Mouse (Mus musculus) kidney, adult 8-10 months (tissue): ENCODE data around the gene Usp53.
"Not testable (repeated sequence)": the region's sequence is repeated elsewhere in the genome, so short reads cannot be mapped to it uniquely, and the experiment has no call there.

ENCODE experiments used
- DNase-seq, 2 experiments: peaks; one replicate each; pipeline ENCODE4 v3.0.0; 2022

The Usp53 gene

DNA sequence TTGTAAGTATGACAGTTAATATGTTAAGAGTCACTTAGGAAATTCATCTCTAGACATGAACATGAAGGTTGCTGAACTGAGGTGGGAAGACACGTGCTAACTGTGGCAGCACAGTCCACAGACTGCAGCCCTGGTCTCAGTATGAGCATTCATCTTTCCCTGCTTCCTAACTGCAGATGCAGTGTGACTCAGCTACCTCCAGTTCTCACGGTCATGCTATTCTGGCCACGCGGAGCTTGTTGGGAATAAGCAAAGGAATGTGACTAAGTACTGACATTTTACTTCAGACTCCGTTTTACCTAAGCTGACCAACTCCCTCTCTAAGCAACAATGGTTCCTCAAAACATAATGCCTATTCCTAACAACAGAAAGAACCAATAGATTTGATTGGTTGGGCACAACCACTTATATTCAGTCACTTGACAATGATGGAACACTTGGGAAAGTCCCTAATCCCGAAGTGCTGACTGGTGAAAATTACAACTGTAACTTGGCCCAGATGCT, 40.9 kb downstream of the Usp53 start:
- DNase-seq, result no peak

DNA sequence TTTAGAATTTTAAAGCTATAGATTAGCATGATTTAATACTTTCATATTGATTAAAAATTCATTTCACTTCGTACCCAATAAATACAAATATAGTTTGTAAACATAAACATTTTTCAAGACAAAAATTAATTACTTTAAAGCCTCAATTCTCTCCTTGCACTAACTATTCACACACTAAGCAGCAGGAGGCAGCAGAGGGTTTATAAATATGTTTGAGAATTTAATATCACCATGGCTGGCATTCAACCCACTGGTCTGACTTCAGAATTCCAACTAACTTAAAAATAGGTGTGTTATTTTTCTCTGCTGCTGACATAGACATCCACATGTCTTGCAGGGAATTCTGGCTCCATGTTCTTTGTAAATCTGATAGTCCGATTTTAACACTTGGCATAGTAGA, 45.1 kb downstream of the Usp53 start:
- DNase-seq, result no peak

DNA sequence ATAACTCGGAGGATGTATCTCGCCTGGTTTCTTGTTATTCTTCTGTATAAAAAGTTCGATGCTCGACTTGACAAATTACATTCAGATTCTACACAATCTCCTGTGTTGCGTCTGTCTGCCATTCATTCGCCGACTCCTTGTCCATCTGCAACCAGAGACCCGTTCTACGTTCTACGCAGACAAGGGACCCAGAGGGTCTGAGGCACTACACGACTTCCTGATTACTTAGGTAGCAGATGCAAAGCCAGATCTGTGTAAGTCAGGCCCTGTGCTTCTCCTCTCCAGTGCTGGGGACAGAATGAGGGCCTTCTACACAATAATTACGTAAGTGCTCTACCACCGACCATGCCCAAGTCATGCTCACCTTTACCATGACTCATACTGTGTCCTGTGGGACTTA, 47.1 kb downstream of the Usp53 start:
- DNase-seq, result not testable (repeated sequence)

- DNase-seq, result no peak
Observed at GRCm38 (mm10) chr3:122932466-122932865, 51.8 kb downstream of the Usp53 start.

- DNase-seq, result no peak
Observed at GRCm38 (mm10) chr3:122929723-122930122, 54.6 kb downstream of the Usp53 start.

DNA sequence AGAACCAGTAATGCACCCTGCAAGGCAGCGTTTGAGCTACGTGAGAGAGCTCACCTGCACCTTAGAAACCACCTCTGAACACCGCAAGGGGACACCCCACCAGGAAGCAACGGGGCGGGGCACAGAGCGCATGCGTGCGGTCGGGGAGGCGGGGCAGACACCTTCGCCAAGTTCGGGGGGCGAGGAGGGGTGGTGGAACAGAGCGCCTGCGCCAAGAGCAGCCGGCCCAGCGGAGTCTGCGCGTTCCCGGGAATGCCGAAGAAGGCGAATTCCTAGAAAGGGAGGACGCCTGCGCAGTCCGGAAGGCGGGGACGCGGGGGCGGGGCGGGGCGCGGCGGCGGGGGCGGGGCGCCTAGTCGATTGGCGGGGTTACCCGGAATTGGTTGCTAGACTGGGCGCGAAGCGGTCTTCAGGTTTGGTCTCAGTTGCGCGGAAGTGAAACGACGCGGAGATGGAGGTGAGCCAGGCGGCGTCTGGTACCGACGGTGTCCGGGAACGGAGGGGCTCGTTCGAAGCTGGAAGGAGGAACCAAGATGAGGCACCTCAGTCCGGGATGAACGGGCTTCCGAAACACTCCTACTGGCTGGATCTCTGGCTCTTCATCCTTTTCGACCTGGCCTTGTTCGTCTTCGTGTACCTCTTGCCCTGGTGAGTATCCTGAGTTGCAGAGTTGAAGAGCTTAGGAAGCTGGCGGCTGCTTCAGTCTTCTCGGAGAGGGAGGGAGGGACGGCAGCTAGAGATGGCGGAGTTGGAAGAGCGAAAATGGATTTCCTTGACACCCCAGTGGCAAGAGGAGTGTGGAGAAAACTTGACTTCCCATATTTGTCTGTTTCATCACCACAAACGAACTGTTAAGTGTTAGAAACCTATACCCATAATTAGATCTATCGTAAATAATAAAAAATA, 60.0 kb downstream of the Usp53 start, which contains the start of gene 1810037I17Rik:
Gene 1810037I17Rik (plus strand): TSS at position 195 of the 906 bp plus-strand sequence.
- DNase-seq, result peak; percentile 96

DNA sequence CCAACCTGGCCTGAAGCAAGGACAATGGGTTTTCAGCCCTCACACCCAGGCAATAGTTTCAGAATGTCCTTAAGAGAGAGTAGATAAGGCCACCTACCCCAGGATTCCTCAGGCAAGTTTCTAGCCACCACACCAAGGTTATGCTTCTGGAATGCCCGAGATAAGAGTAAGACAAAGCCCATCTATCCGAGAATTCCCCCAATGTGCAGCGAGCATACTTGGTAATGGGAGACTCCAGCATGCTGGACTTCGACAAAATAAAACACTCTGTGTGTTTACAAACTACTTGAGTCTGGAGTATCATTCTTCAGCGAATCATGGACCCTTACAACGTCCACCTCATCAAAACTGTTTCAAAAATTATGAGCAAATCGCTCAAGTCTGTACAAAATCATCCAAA, 61.2 kb downstream of the Usp53 start:
- DNase-seq, result no peak

GRCm38 (mm10) chr3:122921676-122922527, 62.4 kb downstream of the Usp53 start:
- DNase-seq, result peak; percentile 47 to 51

- no peak for DNase-seq
Observed at GRCm38 (mm10) chr3:122920572-122921435, 63.5 kb downstream of the Usp53 start.

- no peak for DNase-seq
Observed at GRCm38 (mm10) chr3:122919260-122919659, 65.0 kb downstream of the Usp53 start, which contains the start of gene Gm10959. Gm10959 (minus strand) TSS chr3:122919360.

DNA sequence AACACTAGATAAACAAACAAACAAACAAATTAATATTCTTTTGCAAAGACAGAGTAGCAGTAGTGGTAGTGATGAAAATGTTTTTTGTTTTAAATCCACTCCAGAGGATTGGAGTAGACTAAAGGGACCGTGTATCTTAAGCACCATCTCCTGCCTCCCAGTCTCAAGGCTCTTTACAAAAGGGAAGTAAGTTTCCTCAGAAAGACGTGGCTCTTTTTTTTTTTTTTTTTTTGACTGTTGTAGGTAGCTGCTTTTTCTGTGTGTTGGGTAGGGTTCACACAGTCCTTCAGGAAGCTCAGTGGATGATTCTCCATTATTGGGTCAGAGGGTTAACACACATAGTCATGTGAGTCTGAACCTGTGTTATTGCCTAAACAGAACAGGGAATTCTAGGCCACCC, 65.6 kb downstream of the Usp53 start:
- no peak for DNase-seq

DNA sequence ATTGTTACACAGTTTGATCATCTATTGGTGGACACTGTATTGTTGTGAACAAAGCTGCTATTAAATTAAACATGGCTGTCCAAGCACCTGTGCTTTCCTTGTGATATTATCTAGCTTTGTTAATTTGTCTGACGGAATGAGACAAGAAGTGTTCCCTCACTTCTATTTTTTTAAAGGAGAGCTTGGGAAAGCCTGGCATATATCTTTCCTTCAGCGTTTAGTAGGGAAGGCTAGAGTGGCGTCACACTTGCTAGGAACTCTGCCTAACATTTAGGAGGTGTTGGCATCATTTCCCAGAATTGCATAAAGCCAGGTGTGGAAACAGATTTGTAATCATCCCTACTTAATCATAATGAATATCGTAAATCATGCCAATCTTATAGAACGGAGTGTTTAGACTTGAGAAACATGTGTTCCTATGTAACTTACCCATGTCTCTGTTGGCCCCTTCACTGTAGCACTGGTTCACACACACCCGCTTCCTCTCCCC, 68.1 kb downstream of the Usp53 start:
- no peak for DNase-seq

- DNase-seq, result no peak
Observed at GRCm38 (mm10) chr3:122915493-122915892, 68.8 kb downstream of the Usp53 start.

DNA sequence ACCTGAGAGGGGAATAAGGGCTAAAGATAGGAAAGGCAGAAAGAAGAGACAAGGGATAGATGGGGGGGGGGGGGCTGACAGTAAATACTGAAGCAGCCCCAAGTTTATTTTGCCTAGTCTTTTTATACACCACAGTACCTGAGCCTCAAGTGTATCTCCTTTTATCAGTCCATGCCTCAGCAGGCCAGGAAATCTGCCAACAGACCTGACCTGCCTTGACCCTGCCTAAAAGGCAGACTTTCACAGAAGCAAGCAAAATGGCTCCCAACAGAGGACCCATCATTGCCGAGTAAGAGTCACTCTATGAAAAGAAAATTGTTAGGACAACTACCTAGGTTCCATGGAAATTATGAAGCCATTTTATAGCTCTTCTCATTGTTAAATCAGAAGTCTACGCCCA, 76.5 kb downstream of the Usp53 start:
- DNase-seq, result no peak

DNA sequence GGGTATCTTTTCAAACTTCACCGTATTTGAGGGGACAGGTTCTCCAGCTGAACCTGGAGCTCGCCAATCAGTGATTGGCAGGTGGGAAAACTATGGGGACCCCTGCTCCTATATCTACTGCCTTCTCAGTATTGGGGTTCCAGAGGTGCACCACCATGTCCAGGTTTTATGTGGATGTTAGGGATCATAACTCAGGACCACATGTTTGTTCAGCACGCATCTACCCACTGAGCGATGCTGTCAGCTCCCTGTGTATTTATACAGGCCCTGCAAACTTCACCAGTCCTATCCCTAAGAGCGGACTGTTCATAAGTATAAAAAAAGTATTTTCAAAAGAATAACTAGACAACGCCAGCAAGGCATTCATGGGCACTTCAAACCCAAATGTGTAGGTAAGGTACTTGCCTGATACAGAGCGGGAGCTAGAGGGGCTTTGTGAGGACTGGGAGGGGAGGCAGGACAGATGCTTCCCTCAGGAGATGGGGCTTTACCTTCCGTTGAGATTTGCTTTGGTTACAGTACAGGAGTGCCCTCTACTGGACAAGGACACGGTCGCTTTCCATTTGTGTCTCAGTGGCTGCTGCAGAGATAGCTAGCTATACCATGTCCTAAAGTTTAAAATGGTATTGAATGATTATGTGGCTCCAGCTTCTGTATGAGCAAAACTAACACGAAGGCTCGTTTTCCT, 80.4 kb downstream of the Usp53 start:
- no peak for DNase-seq

- no peak for DNase-seq
Observed at GRCm38 (mm10) chr3:122898254-122898653, 86.1 kb downstream of the Usp53 start.

GRCm38 (mm10) chr3:122895189-122895731, 89.0 kb downstream of the Usp53 start:
- no peak for DNase-seq

- no peak for DNase-seq
Observed at GRCm38 (mm10) chr3:122894772-122895171, 89.5 kb downstream of the Usp53 start, which contains the start of gene Fabp2. Fabp2 (plus strand) TSS chr3:122895072.

DNA sequence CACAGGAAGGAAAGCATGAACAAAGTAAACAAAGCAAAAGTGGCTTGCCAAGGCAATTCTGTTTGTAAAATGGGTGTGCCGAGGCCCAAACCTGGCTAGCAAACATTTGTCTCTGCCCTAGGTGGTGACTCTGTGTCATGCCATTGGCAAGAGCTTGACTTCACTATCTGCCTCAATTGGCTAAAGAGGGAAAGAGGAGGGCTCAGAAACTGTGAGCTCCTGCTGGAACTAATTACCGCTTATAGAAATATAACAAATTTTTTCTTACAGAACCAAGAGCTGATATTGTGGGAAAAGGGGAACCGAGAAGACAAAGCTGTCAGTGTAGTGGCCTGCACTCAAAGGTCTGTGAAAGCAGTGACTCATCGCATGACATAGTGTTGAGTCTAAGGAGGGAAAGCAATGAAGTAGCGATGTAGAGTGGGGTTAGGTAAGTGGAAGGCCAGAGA, 95.9 kb downstream of the Usp53 start:
- no peak for DNase-seq

- no peak for DNase-seq
Observed at GRCm38 (mm10) chr3:122887505-122888301, 96.6 kb downstream of the Usp53 start.
